Mouse (Mus musculus) G1E (cell line): Measurements from ENCODE around the gene Pou3f1. TPM values are rescaled to one million over a fixed set of nuclear protein-coding genes. Genes with fewer than 3 reads are reported as not detected.

Experiments
- ATAC-seq: 2 replicates; pipeline ENCODE4 v1.8.0; 2016; ENCODE audit warnings: mild to moderate bottlenecking; ENCODE audit not compliant: insufficient number of reproducible peaks, poor library complexity, low FRiP score, severe bottlenecking; ENCODE audit errors: extremely low read depth
- DNase-seq: peaks from one replicate; pipeline ENCODE4 v3.0.0; 2012; ENCODE audit warnings: low spot score
- H3K27me3 ChIP-seq: 2 replicates; pipeline ENCODE4 v1.6.1; 2012; ENCODE audit warnings: mild to moderate bottlenecking, low read length, inconsistent platforms; ENCODE audit not compliant: insufficient read depth
- H3K36me3 ChIP-seq: replicated peaks from 2 replicates; pipeline ENCODE3; 2012; ENCODE audit warnings: mild to moderate bottlenecking, inconsistent platforms
- H3K4me1 ChIP-seq: 2 replicates; pipeline ENCODE4 v1.6.1; 2012; ENCODE audit warnings: low read depth, low read length, inconsistent platforms, mixed read lengths; ENCODE audit not compliant: insufficient read depth
- H3K4me3 ChIP-seq: 2 replicates; pipeline ENCODE4 v1.5.1; 2012; ENCODE audit warnings: low read depth, mild to moderate bottlenecking, inconsistent platforms, low read length, moderate library complexity, mixed read lengths
- H3K9me3 ChIP-seq: replicated peaks from 2 replicates; pipeline ENCODE4 v1.6.1; 2012; ENCODE audit warnings: inconsistent platforms
- CTCF ChIP-seq: IDR thresholded peaks from 2 replicates; pipeline ENCODE4 v1.5.1; 2012; ENCODE audit warnings: low read depth, low read length, inconsistent platforms, mixed read lengths
- GATA1 ChIP-seq: IDR thresholded peaks from 2 replicates; pipeline ENCODE4 v1.6.1; 2012; ENCODE audit warnings: borderline replicate concordance, low read length, inconsistent platforms, mixed read lengths
- GATA2 ChIP-seq: IDR thresholded peaks from 2 replicates; pipeline ENCODE4 v1.6.1; 2012; ENCODE audit warnings: low read depth, low read length, inconsistent platforms, borderline replicate concordance
- POLR2AphosphoS5 ChIP-seq: IDR thresholded peaks from 2 replicates; pipeline ENCODE4 v1.6.1; 2012; ENCODE audit warnings: low read depth, low read length, inconsistent platforms; ENCODE audit not compliant: insufficient replicate concordance
- TAL1 ChIP-seq: conservative IDR thresholded peaks from 2 replicates; pipeline ENCODE4 v1.6.1; 2012; ENCODE audit warnings: low read depth, low read length, inconsistent platforms, mixed read lengths
- polyA plus RNA-seq: library from polyadenylated mRNA; stranded (reverse); fragments of >175 nt; gene quantifications from 2 replicates; pipeline ENCODE4 v1.2.3, GENCODE M21; 2012
- total RNA-seq, 2 experiments: library from RNA; stranded (forward) in 1 of 2; stranded (reverse) in 1 of 2; fragments of 200-1000 nt in 1 of 2; fragments of >200 nt in 1 of 2; fragmentation: Nextera tagmentation in 1 of 2; gene quantifications; 2 replicates each; pipeline ENCODE4 v1.2.3; 2014 to 2017

The Pou3f1 gene
- total and polyA plus RNA-seq, 3 experiments: 0.05 TPM; not detected in 2

- peaks cover 36% of the 10 kb centered on the region for H3K27me3 ChIP-seq
- no peaks in the 10 kb centered on the region for H3K9me3 ChIP-seq
- H3K4me1 ChIP-seq: peaks cover 11% of the 10 kb centered on the region
- no peak overlapping the region for H3K4me3 ChIP-seq
- ATAC-seq (no peak), DNase-seq (no peak)
- TF ChIP-seq CTCF: no peak
- TF ChIP-seq GATA2: no peak
- TF ChIP-seq GATA1: no peak
- TF ChIP-seq POLR2AphosphoS5: no peak
- no peak for TF ChIP-seq TAL1
- H3K36me3 ChIP-seq: no peaks in the 10 kb centered on the region
These were observed 41.1 kb upstream of the Pou3f1 start for GRCm38 (mm10) chr4:124615406-124615960.

DNA sequence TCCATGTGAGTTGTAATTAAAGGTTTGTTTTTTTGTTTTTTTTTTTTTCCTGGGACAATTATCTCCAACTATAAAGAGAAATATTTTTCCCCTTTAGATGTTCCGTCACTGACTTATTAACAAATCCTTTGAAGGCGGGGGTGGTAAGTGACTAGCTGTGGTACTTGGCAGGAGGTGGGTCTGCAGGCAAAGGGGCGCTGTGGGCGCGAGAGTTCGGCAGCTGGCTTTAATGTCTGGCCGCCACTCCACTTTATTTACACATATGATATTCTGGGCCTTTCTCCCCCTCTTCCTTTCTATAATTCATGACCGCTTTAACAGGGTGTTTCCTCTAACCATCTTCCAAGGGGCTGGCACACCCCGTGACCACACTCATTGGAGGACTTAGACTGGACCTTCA is 40.6 kb upstream of the Pou3f1 start:
- Histone ChIP-seq H3K4me3 (no peak overlapping the region), H3K36me3 (no peaks in the 10 kb centered on the region), H3K4me1 (peaks cover 11% of the 10 kb centered on the region), H3K27me3 (peaks cover 36% of the 10 kb centered on the region), H3K9me3 (no peaks in the 10 kb centered on the region)
- TF ChIP-seq TAL1 (no peak), GATA1 (no peak), GATA2 (no peak), POLR2AphosphoS5 (no peak), CTCF (no peak)
- DNase-seq: no peak
- ATAC-seq: no peak

- H3K4me3 ChIP-seq: no peak overlapping the region
- ATAC-seq (no peak), DNase-seq (no peak)
- TF ChIP-seq GATA1 (no peak), POLR2AphosphoS5 (no peak), TAL1 (no peak), GATA2 (no peak), CTCF (no peak)
- no peaks in the 10 kb centered on the region for H3K9me3 ChIP-seq
- peaks cover 38% of the 10 kb centered on the region for H3K27me3 ChIP-seq
- H3K4me1 ChIP-seq: peaks cover 9% of the 10 kb centered on the region
- no peaks in the 10 kb centered on the region for H3K36me3 ChIP-seq
These were observed 40.0 kb upstream of the Pou3f1 start for GRCm38 (mm10) chr4:124616636-124617035.

DNA sequence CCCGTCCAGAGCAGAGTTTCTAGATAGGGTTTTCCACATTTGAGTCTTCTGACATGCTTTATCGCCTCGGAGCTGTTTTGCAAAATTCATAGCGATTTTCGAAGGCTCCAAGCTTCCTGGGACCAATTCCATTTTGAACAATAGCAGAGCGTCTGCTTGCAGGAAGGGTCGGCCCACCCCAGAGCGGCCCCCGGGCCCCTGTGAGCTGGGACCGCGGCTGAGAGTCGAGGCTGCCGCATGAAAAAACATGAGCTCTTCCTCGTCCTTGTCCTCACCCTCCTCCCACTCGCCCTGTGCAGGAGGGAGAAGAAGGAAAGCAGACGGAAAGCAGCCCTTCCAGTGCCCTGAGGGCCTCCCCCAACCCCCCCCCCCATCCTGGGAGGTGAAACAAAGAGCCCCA is 38.0 kb upstream of the Pou3f1 start:
- H3K4me3 ChIP-seq: no peak overlapping the region
- no peak for DNase-seq
- H3K27me3 ChIP-seq: peaks cover 33% of the 10 kb centered on the region

GRCm38 (mm10) chr4:124621406-124621805 is 35.2 kb upstream of the Pou3f1 start:
- ATAC-seq (no peak), DNase-seq (no peak)
- no peak overlapping the region for H3K4me3 ChIP-seq
- TF ChIP-seq TAL1: no peak
- no peak for TF ChIP-seq POLR2AphosphoS5
- no peak for TF ChIP-seq GATA1
- TF ChIP-seq CTCF: no peak
- peaks cover 26% of the 10 kb centered on the region for H3K27me3 ChIP-seq
- peaks cover 3% of the 10 kb centered on the region; the same call in 1 of the 2 replicates for H3K4me1 ChIP-seq
- no peaks in the 10 kb centered on the region for H3K36me3 ChIP-seq
- H3K9me3 ChIP-seq: no peaks in the 10 kb centered on the region

More for the DNA sequence above, 38.0 kb upstream of the Pou3f1 start:
- no peak for TF ChIP-seq CTCF
- TF ChIP-seq GATA2: no peak
- no peak for TF ChIP-seq GATA1
- TF ChIP-seq POLR2AphosphoS5: no peak
- no peak for TF ChIP-seq TAL1
- no peaks in the 10 kb centered on the region for H3K9me3 ChIP-seq
- no peaks in the 10 kb centered on the region for H3K36me3 ChIP-seq
- H3K4me1 ChIP-seq: peaks cover 3% of the 10 kb centered on the region; the same call in 1 of the 2 replicates
- ATAC-seq: no peak

DNA sequence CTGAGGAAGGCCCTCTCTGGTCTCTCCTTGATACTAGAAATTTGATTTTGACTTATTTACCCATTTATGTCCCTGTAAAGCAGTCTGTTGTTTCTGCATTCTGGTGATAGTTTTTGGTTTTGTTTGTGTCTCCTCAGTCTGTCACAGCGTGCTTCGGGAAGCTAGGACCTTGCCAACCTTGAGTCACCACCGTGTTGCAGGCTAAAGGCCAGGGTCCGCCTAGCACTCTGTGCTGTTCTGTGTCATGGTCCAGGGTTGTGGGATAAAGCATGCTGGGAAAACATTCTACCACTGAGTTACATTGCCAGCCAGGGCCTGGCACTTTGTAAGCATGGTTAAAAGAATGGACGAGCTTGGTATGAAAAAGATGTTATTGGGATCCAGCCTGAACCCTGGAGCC is 34.0 kb upstream of the Pou3f1 start:
- DNase-seq (no peak), ATAC-seq (no peak)
- Histone ChIP-seq H3K36me3 (no peaks in the 10 kb centered on the region), H3K4me3 (no peak overlapping the region), H3K27me3 (peaks cover 22% of the 10 kb centered on the region), H3K4me1 (peaks cover 3% of the 10 kb centered on the region; the same call in 1 of the 2 replicates), H3K9me3 (no peaks in the 10 kb centered on the region)
- no peak for TF ChIP-seq GATA2
- TF ChIP-seq TAL1: no peak
- TF ChIP-seq CTCF: no peak
- no peak for TF ChIP-seq POLR2AphosphoS5
- no peak for TF ChIP-seq GATA1
